Mouse (Mus musculus) liver, embryonic 11.5 days (tissue): ENCODE results near the gene Gpsm2. TPM values are rescaled to one million over a fixed set of nuclear protein-coding genes. Genes with fewer than 3 reads are reported as not detected.
"Not testable (repeated sequence)": the region's sequence is repeated elsewhere in the genome, so short reads cannot be mapped to it uniquely, and the experiment has no call there.

Source experiments
- ATAC-seq: fragments of 200-750 bp; cut with Nextera tagmentation; replicated peaks from 2 replicates; pipeline ENCODE4 v1.8.0; 2017; ENCODE audit warnings: moderate number of reproducible peaks, mild to moderate bottlenecking, moderate TSS enrichment, moderate library complexity; ENCODE audit not compliant: low FRiP score
- DNase-seq: peaks from one replicate; pipeline ENCODE4 v3.0.0-alpha.2; 2017; ENCODE audit warnings: low spot score
- H3K27ac ChIP-seq: fragments of 300-500 bp; sonication (generic); 2 replicates; pipeline ENCODE4 v1.5.1; 2014; ENCODE audit warnings: mild to moderate bottlenecking, low read depth, low read length, control low read depth
- H3K27me3 ChIP-seq: fragments of 300-500 bp; sonication (generic); replicated peaks from 2 replicates; pipeline ENCODE4 v1.6.1; 2014; ENCODE audit warnings: low read length, mixed read lengths; ENCODE audit not compliant: control insufficient read depth, insufficient read depth
- H3K36me3 ChIP-seq: fragments of 300-500 bp; sonication (generic); 2 replicates; pipeline ENCODE4 v1.6.1; 2014; ENCODE audit warnings: mild to moderate bottlenecking, low read length, moderate library complexity, mixed read lengths; ENCODE audit not compliant: control insufficient read depth, insufficient read depth
- H3K4me1 ChIP-seq: fragments of 300-500 bp; sonication (generic); replicated peaks from 2 replicates; pipeline ENCODE4 v1.6.1; 2014; ENCODE audit warnings: low read length, mixed read lengths; ENCODE audit not compliant: control insufficient read depth, insufficient read depth
- H3K4me2 ChIP-seq: fragments of 300-500 bp; sonication (generic); 2 replicates; pipeline ENCODE4 v1.6.1; 2014; ENCODE audit warnings: mild to moderate bottlenecking, control low read depth, moderate library complexity
- H3K4me3 ChIP-seq: fragments of 300-500 bp; sonication (generic); 2 replicates; pipeline ENCODE4 v1.5.1; 2014; ENCODE audit warnings: low read depth, low read length, control low read depth
- H3K9ac ChIP-seq: fragments of 300-500 bp; sonication (generic); 2 replicates; pipeline ENCODE4 v1.6.1; 2014; ENCODE audit warnings: low read depth, low read length, control low read depth
- H3K9me3 ChIP-seq: fragments of 300-500 bp; sonication (generic); 2 replicates; pipeline ENCODE4 v1.6.1; 2016; ENCODE audit warnings: low read length, inconsistent platforms, mixed read lengths; ENCODE audit not compliant: control insufficient read depth
- WGBS: fragments of 180-500 bp; shearing (Covaris S2); extraction: QIAGEN DNeasy Blood & Tissue Kit; methylation state at CpG from one replicate; pipeline ENCODE4 v1.1.7; 2014; 5-methylcytosine and 5-hydroxymethylcytosine counted together
- polyA plus RNA-seq: library from polyadenylated mRNA; unstranded; fragments of >200 nt; fragmentation: Nextera tagmentation; extraction: Ambion mirVana; gene quantifications from 2 replicates; pipeline ENCODE4 v1.2.1, GENCODE M21; 2014

Gene Gpsm2
- polyA plus RNA-seq, 1 experiment from 2014 or later = 41.8 TPM

- Histone ChIP-seq H3K27me3 (no peaks in the 10 kb centered on the region), H3K4me3 (no peak overlapping the region), H3K36me3 (peaks cover 23% of the 10 kb centered on the region), H3K9ac (no peak overlapping the region), H3K4me2 (no peak overlapping the region), H3K27ac (no peak overlapping the region), H3K9me3 (no peaks in the 10 kb centered on the region), H3K4me1 (no peaks in the 10 kb centered on the region)
- ATAC-seq (peak; percentile 54; the same call in 1 of the 2 replicates), DNase-seq (no peak)
- WGBS = 78% methylated on average over 8 of the region's 8 CpGs
Measured at GRCm38 (mm10) chr3:108698662-108699061, 23.4 kb downstream of the Gpsm2 start.

DNA sequence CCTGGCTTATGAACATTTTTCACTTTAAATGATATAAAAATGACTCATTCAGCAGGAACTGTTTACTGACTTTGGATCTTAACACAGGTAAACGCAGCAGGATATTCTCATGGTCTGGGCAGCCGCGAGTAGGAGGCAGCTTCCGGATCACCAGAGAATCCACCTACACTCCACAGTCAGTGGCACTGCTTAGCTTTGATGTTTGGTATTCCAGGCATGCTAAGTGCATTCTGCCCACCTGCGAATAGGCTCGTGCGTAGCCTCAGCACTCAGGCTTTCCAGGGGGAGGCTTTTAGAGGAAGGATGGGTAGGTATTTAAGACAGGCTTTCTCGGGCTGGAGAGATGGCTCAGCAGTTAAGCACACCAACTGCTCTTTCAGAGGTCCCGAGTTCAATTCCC lies 27.8 kb downstream of the Gpsm2 start:
- 88% methylated on average over 9 of the region's 9 CpGs for WGBS

GRCm38 (mm10) chr3:108689979-108690378 lies 32.1 kb downstream of the Gpsm2 start:
- no peak overlapping the region for H3K4me3 ChIP-seq
- ATAC-seq (no peak), DNase-seq (no peak)
- H3K27ac ChIP-seq = no peak overlapping the region
- no peak overlapping the region for H3K9ac ChIP-seq
- H3K4me2 ChIP-seq = no peak overlapping the region
- H3K27me3 ChIP-seq = no peaks in the 10 kb centered on the region
- no peaks in the 10 kb centered on the region for H3K4me1 ChIP-seq
- peaks cover 9% of the 10 kb centered on the region for H3K36me3 ChIP-seq
- WGBS = 88% methylated on average over 4 of the region's 4 CpGs
- no peaks in the 10 kb centered on the region for H3K9me3 ChIP-seq

More for the DNA sequence above, 27.8 kb downstream of the Gpsm2 start:
- Histone ChIP-seq H3K36me3 (peaks cover 16% of the 10 kb centered on the region), H3K4me1 (no peaks in the 10 kb centered on the region), H3K4me3 (no peak overlapping the region), H3K27me3 (no peaks in the 10 kb centered on the region), H3K4me2 (no peak overlapping the region), H3K9me3 (no peaks in the 10 kb centered on the region), H3K9ac (no peak overlapping the region), H3K27ac (no peak overlapping the region)
- DNase-seq (no peak), ATAC-seq (no peak)

DNA sequence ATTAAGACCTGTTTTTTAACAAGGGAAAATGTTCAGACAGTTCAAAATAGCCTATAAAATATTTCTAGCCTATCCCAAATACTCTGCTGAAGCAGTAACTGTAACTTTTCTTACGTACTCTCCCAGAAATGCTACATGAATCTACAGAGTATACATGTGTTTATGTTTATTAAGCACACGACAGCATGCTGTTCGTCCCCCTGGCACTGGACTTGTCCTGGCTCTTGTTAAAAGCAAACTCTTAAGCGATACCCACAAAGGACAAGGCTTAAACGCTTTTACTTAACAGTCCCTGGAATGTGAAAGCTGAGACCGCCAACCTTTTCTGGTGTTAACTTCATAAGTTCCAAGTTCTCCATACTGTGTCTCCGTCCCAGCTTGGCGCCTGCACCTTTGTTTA lies 32.7 kb downstream of the Gpsm2 start:
- Histone ChIP-seq H3K4me3 (no peak overlapping the region), H3K9me3 (no peaks in the 10 kb centered on the region), H3K4me2 (no peak overlapping the region), H3K4me1 (no peaks in the 10 kb centered on the region), H3K27ac (no peak overlapping the region), H3K27me3 (no peaks in the 10 kb centered on the region), H3K36me3 (peaks cover 9% of the 10 kb centered on the region), H3K9ac (no peak overlapping the region)
- no peak for DNase-seq
- 87% methylated on average over 8 of the region's 8 CpGs for WGBS
- no peak for ATAC-seq

DNA sequence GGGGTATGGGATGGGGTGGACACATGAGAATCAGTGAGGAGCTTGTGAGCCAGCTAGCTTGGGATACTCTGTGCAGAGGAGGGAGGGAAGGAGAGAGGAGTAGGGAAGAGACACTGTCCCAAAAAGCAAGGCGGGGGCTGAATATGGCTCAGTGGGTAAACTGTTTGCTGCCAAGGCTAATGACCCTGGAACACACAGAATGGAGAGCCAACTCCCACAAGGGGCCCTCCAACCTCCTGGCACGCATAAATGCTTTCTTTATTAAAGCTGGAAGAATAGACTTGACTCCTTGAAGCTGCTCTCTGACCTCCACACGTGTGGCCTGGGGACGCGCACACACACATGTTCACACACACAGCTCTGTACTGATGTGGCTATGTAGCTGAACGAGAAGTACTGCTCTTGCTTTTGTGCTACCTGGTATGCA lies 33.1 kb downstream of the Gpsm2 start:
- Histone ChIP-seq H3K36me3 (peaks cover 6% of the 10 kb centered on the region), H3K4me1 (no peaks in the 10 kb centered on the region), H3K9me3 (no peaks in the 10 kb centered on the region), H3K4me2 (no peak overlapping the region), H3K4me3 (no peak overlapping the region), H3K27ac (no peak overlapping the region), H3K27me3 (no peaks in the 10 kb centered on the region), H3K9ac (no peak overlapping the region)
- ATAC-seq (no peak), DNase-seq (no peak)
- 90% methylated on average over 6 of the region's 6 CpGs for WGBS

GRCm38 (mm10) chr3:108685701-108686100 lies 36.4 kb downstream of the Gpsm2 start:
- peaks cover 21% of the 10 kb centered on the region for H3K36me3 ChIP-seq
- ATAC-seq (no peak), DNase-seq (no peak)
- no peak overlapping the region for H3K4me2 ChIP-seq
- no peaks in the 10 kb centered on the region for H3K9me3 ChIP-seq
- H3K27ac ChIP-seq = no peak overlapping the region
- no peak overlapping the region for H3K9ac ChIP-seq
- 97% methylated on average over 7 of the region's 7 CpGs for WGBS
- H3K27me3 ChIP-seq = no peaks in the 10 kb centered on the region
- no peak overlapping the region for H3K4me3 ChIP-seq
- H3K4me1 ChIP-seq = no peaks in the 10 kb centered on the region

DNA sequence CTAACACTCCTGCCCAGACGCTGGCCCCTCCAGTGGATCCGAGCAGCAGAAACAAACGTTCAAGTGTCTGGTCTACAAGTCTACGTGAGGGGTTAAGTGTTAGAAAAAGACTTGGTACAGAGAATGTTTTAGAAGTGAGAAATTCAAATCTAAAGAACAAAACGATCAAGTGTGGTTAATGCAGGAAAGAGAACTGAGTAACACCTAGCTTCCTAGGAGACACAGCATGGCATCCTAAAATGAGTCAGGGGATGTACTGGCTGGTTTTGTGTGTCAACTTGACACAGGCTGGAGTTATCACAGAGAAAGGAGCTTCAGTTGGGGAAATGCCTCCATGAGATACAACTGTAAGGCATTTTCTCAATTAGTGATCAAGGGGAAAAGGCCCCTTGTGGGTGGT lies 38.5 kb downstream of the Gpsm2 start:
- H3K4me3 ChIP-seq, H3K9ac ChIP-seq, H3K27ac ChIP-seq, H3K4me1 ChIP-seq, H3K9me3 ChIP-seq, DNase-seq, H3K27me3 ChIP-seq, H3K4me2 ChIP-seq, ATAC-seq: not testable (repeated sequence)
- 93% methylated on average over 5 of the region's 5 CpGs for WGBS
- H3K36me3 ChIP-seq = peaks cover 25% of the 10 kb centered on the region

DNA sequence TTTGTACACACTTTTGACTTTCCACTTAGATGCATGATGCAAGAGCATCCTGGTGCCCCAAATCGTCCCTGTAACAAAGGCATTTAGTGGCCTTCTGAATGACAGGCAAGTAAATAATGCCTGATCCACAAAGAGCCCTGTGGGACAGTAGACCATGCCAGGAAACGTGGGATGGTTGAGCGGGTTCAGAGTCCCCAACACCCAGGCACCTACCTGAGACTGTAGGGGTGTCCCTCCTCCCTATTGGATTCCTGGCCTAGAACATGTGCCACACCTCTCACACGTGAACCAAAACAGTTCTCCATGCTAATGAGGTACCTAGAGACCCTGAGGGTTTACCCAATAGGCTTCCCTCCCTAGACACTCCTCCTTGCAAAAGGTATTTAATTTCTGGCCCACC lies 41.1 kb downstream of the Gpsm2 start:
- no peak overlapping the region for H3K4me3 ChIP-seq
- peaks cover 37% of the 10 kb centered on the region for H3K36me3 ChIP-seq
- no peak overlapping the region for H3K27ac ChIP-seq
- H3K4me1 ChIP-seq = no peaks in the 10 kb centered on the region
- DNase-seq = no peak
- no peak overlapping the region for H3K9ac ChIP-seq
- H3K4me2 ChIP-seq = no peak overlapping the region
- ATAC-seq = no peak
- 80% methylated on average over 4 of the region's 4 CpGs for WGBS
- H3K9me3 ChIP-seq = no peaks in the 10 kb centered on the region
- H3K27me3 ChIP-seq = no peaks in the 10 kb centered on the region

DNA sequence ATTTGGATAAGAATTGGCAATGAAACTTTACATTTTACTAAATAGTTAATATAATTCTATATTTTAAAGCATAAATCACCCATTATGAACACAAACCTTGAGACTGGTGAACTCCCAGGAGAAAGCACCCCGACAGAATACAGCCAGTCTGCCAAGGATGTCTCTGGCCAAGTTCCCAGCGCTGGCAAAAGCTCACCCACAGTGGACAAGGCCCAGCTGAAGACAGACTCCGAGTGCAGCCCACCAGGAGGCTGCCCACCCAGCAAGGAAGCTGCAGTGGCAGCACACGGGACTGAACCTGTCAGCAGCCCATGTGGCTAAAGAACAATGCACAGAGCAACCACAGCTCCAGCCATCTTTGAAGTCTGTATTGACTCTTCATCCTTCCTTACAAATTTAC lies 45.5 kb downstream of the Gpsm2 start:
- 92% methylated on average over 4 of the region's 4 CpGs for WGBS
- no peaks in the 10 kb centered on the region for H3K9me3 ChIP-seq
- H3K4me2 ChIP-seq = no peak overlapping the region
- peaks cover 45% of the 10 kb centered on the region for H3K36me3 ChIP-seq
- H3K4me1 ChIP-seq = no peaks in the 10 kb centered on the region
- no peak for ATAC-seq
- no peaks in the 10 kb centered on the region for H3K27me3 ChIP-seq
- no peak overlapping the region for H3K4me3 ChIP-seq
- no peak overlapping the region for H3K9ac ChIP-seq
- DNase-seq = no peak
- H3K27ac ChIP-seq = no peak overlapping the region
